Mouse (Mus musculus) C2C12 (cell line): Measurements from ENCODE around the gene Grk2.

Source experiments
- CEBPB ChIP-seq: IDR thresholded peaks from one replicate; pipeline ENCODE4 v1.6.1; 2011; ENCODE audit warnings: low read depth, mild to moderate bottlenecking, control low read depth, moderate library complexity
- CTCF ChIP-seq: IDR thresholded peaks from one replicate; pipeline ENCODE4 v1.5.1; 2011; ENCODE audit not compliant: control insufficient read depth, insufficient read depth, insufficient read length
- FOSL1 ChIP-seq: IDR thresholded peaks from one replicate; pipeline ENCODE4 v1.8.0; 2011; ENCODE audit warnings: mild to moderate bottlenecking, low read length; ENCODE audit not compliant: poor library complexity, insufficient read depth, severe bottlenecking
- MAX ChIP-seq: IDR thresholded peaks from one replicate; pipeline ENCODE4 v1.6.1; 2011; ENCODE audit warnings: mild to moderate bottlenecking, control low read depth
- MYOD1 ChIP-seq: IDR thresholded peaks from one replicate; pipeline ENCODE4 v1.6.1; 2011; ENCODE audit warnings: low read depth; ENCODE audit not compliant: control insufficient read depth, insufficient read length
- MYOG ChIP-seq: IDR thresholded peaks from one replicate; pipeline ENCODE4 v1.6.1; 2011; ENCODE audit not compliant: control insufficient read depth, insufficient read length; ENCODE audit errors: extremely low read depth
- USF1 ChIP-seq: IDR thresholded peaks from one replicate; pipeline ENCODE4 v1.6.1; 2011; ENCODE audit warnings: low read depth, mild to moderate bottlenecking, control low read depth, moderate library complexity

- TF ChIP-seq CTCF: no peak
- TF ChIP-seq MAX: no peak
- no peak for TF ChIP-seq USF1
- no peak for TF ChIP-seq MYOD1
- no peak for TF ChIP-seq CEBPB
- no peak for TF ChIP-seq MYOG
- TF ChIP-seq FOSL1: no peak
These were observed 44.9 kb downstream of the Grk2 start for GRCm38 (mm10) chr19:4261038-4261698.
